Mouse (Mus musculus): ENCODE data around the gene Calr.

Calr gene

DNA sequence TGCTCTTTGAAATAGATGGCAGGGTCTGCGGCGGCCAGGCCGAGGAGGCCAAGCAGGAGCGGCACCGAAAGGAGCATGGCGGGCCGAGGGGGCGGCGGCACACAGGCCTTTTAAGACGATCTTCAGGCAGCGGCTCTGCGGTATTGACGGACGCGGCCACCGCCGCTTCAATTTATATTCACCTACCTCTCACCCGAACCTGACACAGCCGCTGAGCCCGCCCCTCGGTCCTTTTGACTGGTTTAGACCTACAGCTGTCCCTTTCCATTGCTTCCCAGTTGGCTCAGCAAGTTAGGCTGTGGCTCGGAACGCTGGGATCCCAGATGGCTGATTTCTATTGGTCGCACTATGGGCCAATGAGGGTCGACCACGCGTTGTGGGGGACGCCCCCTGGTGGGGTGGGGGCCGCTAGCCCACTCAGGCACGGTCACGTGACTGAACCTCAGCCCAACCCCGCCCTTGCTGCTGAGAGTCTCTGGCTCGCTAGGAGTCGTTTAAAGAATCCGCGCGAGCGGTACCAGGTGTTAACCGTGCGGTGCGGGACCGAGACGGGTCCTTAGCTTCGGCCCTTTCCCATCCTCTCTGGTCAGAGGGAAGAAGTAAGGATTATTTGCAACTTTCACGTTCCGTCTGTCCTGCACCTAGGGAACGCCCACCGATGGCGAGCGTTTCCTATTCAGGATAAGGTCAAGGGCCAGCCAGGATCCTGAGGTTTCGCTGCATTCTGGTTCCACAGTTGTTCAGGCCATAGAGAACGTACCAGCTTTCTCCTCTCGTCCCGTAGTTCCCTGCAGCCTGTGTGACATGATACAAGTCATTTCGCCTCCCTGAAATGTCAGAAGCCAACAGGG, at the start of gene Calr:
TSS of gene Calr (minus strand) at position 213 of the 851 bp plus-strand sequence.
- in situ Hi-C loops (cut with MboI) = no loop called here

DNA sequence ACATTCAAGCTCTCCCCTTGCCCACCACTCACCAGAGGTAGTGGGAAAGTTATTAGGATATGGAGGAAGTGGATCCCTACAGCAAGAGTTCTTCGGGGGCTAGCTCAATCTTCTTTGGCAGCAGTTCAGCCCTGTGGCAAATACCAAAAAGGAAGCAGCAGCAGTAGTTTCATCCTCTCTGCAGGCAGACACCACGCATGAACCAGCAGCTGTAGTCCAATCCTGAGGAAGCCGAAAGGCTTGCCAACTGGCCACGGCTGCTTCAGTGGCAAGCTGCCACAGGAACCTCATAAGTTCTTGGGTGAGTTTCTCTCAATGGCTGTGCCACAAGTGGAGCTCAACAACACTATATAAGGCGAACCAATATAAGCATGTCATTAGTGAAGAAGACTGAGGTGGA, 49.2 kb upstream of the Calr start:
- in situ Hi-C loops (cut with MboI) = no loop called here

DNA sequence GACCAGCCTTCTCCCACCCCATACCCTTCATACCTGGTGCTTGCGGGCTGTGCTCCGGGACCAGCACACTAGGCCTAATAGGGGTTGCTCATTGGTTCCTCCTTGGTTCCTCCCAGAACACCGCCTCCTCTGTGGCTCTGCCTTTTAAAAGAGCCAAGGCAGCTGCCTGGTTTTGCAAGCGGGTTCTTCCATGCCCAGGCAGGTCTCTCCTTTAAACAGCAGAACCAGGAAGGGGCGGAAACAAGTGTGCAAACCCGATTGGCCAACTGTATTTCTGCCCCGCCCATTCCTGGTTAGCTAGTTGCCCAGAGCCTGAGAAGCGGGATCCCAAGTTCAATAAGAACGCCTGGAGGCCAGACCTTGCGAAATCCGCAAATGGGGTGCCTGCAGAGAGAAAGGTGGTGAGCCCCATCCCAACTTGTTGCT, 47.0 kb upstream of the Calr start, which contains the start of gene Gcdh:
TSS of gene Gcdh (minus strand) at position 213 of the 426 bp plus-strand sequence.
- in situ Hi-C loops (cut with MboI) = no loop called here

DNA sequence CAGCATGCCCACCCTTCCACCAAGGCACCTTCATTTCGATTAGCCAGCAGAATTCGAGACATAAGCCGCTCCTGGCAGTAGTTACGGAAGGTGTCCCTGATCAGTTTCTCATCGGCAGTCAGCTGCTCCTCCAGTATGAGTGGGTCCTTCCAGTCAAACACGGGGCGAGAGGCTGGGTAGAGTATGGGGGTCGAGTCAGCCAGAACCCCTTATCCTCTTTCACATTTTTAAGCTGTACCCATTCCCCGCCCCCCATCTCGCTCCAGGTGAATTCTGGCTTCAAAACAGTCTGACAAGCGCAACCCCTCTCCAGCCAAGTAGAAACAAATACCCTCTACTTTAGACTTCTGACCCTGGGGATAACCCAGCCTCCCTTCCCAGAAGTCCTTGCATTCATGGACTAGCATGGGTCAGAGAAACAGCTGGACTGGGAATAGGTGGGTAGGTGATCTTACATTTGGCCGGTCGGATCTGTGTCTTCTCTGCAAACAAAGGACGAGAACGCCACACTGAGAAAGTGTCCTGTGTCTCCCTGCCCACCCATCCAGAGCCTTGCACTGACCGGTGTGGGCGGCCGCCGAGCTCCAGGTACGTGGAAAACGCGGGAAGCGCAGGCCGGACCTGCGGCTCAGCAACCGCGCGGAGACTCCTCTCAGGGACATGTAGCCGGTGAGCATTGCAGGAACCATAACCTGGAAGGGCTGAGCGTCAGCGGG, 46.4 kb upstream of the Calr start:
- in situ Hi-C loops (cut with MboI) = no loop called here

DNA sequence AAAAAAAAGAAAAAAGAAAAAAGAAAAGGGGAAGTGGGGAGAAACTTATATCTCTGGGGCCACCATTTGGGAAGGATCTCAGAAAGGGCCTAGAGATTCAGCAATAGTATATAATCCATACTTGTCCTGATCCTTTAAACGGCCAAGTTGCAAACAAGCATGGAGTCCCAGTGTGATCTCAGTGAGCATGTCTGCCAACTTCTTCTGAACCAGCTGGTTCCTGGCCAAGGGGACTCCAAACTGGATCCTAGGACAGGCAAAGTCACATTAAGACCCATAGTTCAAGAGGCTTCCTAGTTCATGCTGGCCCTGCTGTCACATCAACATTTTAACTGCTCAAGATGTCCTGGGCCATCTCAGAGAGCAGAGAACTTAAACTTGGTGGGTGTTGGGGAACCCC, 42.4 kb upstream of the Calr start:
- in situ Hi-C loops (cut with MboI) = no loop called here

DNA sequence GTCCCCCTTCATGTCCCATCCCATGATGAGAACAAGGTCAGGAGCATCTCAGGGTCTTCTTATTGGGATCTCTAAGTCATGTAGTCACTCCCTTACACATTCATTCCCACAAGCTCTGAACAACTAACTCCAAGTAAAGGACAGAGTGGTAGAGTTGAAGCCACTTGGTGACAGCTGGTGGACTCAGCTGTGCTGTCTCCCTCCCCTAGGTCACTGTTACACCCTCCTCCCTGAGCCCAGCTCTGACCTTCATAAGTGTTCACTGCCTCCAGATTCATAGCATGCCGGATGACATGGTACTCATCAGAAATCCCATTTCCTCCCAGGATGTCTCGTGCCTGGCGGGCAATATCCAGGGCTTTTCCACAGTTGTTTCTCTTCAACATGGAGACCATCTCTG, 41.5 kb upstream of the Calr start:
- in situ Hi-C loops (cut with MboI) = no loop called here

DNA sequence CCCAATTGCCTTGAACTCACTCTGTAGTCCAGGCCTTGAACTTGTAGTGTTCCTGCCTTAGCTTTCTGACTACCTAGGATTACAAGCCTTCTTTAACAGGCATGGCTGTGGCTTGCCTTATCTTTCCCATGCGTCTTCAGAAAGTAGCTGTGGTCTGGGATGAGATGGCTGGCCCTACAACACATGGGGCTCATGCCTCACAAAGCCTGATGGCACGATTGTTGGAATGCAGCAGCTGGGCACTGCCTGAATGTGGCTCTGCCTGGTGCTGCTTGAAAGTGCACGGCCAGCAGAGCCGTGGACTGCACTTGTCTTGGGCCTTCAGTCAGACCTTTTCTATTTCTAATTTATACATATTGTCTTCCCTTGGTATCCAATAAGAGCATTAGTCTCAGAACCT, 38.0 kb upstream of the Calr start:
- in situ Hi-C loops (cut with MboI) = no loop called here

DNA sequence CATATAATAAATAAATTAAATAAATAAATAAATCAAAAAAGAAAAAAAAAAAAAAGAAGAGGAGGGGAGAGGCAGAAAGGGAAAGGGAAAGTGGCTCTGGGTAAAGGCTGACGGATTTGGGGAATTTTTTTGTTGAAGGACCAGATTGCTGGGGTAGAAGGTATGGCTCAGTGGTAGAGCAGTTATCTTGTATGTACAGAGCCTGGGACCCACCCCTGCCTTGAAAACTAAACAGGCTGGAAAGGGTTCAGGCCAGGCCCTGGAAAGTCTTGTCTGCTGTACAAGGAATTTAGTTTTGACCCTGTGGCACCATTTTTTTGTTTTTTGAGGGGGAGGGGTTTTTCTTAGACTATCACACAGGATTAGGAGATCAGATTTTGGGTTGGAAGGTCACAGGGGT, 32.2 kb upstream of the Calr start:
- in situ Hi-C loops (cut with MboI) = no loop called here

DNA sequence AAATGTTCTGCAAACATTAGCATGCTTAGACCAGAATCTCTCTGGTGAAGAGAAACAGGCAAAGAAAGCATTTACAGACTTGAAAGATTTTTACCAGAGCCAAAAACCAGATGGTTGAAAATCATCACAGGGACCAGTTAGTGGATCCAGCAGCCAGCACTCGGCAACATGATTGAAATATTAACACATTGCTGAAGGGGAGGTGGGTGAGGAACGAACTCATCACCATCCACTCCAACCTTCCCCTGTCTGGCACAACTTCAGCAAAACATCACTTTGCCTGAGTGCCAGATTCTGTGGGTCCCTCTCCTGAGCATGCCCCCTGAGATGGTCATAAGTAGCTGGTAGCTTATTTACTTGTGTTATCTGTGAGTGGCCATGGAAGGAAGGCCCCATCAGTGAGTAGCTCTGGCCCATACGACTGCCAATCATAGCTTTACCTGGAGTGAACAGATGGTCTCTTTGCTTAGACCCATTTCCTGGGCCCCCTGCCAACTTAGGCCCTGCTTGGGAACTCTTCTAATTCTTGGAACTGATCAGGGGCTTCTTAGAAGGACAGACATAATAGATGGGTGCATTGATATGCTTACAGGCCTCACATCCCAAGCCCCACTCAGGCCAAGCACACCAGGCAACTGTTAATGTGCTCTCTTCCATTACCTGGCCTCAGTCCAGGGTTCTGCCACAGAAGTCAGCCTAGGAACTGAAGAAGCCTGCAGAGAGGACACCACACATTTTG, 30.7 kb upstream of the Calr start:
- in situ Hi-C loops (cut with MboI) = no loop called here

DNA sequence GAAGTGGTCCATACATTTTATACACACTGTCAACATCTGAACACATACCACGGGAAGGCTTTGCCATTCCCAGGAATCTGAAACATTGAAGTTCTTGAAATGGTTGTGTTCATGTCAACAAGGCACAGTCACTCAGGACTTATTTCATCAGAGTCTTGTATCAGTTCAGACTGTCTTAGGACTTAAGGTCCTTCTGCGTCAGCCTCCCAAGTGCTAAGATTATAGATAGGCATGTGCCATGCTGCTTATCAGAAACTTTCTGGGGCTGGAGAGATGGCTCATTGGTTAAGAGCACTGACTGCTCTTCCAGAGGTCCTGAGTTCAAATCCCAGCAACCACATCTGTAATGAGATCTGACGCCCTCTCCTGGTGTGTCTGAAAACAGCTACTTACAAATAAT, 27.6 kb upstream of the Calr start:
- in situ Hi-C loops (cut with MboI) = no loop called here

DNA sequence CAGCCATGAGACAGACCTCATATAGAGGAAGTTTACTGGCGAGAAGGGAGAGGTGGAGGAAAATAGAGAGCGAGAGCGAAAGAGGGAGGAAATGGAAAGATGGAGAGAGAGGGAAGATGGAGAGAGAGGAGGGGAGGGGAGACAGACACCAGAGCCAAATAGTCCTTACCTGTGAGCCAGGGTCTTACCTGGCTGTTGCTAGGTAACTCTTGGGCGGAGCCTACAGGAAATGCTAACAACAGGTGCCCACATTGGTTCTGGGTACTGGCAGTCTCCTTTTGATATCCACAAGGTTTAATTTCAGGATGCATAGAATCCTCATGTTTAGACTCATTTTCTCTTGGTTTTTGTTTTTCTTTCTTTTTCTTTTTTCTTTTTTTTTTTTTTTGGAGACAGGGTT, 26.3 kb upstream of the Calr start:
- in situ Hi-C loops (cut with MboI) = no loop called here

DNA sequence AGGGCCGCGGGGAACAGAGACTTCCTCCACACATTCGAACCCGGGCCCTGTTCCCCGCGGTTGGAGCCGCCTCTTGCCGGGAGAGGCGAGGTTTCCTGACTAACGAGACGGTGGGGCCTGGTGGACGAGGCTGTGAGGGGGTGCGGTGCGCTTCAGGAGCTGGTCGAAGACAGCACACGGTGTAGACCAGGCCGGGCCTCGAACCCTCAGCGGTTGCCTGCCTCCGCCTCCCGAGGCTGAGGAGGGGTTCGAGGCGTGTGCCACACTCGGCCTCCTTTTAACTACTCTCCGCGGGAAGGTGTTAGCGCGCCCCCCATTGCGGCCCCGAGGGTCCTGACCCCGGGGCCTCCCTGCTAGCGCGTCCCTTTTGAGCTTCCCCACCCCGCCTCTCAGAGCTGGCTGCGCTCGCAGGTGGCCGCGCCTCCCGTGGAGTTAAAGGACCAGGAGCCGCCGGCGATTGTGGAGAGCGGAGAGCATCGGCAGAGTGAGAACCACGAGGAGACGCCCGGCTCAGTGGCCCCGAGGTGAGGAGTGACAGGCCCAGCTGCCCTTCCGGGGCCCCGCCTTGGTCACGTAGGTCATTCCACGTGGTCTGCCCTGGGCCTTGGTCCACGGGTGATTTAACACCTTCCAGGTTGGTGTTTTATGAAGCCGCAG, 25.7 kb upstream of the Calr start:
- in situ Hi-C loops (cut with MboI) = no loop called here

DNA sequence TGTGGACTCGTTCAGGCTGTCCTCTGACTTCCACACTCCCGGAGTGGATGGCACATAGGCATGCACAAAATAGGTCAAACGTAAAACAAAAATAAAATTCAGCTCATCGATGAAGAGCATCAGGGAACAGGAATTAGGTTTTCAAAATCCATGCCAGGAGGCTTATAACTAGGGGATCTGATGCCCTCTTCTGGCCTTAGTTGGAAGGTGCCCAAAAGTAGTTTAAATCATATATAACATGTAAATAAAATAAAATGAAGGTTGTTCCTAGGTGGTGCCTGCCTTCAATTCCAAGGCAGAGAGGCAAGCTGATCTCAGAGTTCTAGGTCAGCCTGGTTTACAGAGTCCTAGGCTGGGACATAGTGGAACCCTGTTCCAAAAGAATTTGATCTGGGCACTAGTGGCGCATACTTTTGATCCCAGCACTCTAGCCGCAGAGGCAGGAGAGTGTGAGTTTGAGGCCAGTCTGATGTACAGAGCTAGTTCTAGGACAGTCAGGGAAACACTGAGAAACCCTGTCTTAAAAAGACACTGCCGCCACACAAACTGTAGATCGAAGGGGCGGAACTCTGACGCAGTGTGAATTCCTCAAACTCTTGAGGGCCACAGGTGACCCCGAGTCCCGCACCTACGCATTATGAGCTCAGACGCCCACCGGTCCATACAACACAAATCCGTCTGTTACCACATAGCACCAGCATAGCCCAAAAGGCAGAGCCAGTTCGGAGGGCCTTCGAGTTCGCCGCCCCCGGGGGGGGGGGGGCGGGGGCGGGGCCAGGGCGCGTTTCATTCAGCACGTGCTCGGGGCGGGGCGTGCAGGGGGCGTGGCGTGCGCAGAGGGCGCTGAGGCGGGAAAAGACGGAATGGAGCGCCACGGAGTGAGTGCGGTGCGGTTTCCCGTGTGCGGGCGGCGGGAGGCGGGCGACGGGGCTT, 24.9 kb upstream of the Calr start, which contains the start of gene Syce2:
TSS of gene Syce2 (plus strand) at position 736 of the 933 bp plus-strand sequence.
- in situ Hi-C loops (cut with MboI) = no loop called here

DNA sequence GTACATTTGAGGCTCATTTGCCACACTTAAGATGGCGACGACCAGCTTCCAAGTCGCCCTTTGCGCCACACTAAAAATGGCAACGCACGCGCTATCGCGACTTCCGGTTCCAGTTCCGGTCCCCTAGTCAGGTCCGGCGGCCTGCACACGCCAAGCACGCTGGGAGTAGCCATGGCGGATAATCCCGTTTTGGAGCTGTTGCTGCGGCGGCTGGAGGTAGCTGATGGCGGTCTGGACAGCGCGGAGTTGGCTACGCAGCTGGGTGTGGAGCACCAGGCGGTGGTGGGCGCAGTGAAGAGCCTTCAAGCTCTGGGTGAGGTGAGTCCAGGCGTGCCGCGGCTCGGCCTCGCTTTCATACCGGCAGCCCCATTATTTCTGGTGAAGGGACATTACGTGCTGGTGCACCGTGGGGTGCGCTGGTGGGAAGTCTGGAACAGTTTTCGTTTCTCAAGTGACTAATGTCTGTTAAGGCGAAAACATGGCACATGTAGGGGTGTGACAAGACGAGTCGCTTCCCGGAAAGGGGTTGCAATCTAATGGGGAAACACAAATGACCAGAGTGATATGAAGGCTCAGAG, 10.2 kb upstream of the Calr start, which contains the start of gene Farsa:
TSS of gene Farsa (plus strand) at position 126 of the 578 bp plus-strand sequence.
- in situ Hi-C loops (cut with MboI) = no loop called here

DNA sequence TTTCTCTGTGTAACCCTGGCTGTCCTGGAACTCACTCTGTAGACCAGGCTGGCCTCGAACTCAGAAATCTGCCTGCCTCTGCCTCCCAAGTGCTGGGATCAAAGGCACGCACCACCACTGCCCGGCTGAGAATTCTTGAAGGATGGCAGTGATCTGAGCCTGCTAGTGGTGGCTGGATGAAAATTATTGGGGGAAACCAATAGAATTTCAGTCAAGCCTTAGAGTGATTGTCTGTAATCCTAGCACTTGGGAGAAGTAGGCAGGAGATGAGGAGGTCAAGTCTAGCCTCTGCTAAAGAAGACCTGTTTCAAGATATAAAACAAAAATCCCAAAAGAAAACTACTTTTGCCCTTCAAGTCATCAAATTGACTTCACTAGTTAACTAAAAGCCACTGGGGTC, 9.7 kb upstream of the Calr start:
- in situ Hi-C loops (cut with MboI) = no loop called here

DNA sequence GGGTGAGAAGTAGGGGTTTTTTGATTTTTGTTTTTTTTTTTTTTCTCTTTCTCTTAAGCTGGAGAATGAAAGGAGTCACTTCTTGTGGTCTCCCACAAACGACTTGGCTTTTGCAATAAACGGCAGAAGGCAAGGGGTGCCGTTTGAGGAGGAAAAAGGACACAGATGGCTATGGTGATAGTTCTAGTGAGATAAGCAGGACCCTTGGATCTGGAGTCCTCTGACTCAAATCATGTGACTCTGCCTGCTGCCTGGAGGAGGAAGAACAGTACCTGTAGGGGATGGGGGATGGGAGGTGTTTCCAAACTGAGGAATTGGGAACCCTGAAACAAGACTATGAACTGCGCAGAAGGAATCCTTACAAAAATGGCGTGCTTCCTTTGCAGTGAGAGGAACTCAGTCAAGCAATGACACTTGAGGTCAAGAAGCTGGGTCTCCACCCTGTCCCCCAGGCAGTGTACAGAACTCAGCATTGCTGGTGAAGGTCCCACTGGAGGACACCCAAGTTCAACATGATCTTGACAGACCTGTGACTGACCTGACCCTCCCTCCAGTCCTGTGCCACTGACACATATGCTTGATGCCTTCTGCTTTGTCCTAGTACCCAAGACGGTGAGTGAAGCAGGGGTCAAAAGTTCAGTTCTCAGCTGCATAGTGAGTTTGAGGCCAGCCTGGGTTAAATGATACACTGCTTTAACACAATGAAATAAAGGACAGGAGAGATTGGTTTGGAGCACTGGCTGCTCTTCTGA, 1.1 kb upstream of the Calr start:
- in situ Hi-C loops (cut with MboI) = no loop called here

DNA sequence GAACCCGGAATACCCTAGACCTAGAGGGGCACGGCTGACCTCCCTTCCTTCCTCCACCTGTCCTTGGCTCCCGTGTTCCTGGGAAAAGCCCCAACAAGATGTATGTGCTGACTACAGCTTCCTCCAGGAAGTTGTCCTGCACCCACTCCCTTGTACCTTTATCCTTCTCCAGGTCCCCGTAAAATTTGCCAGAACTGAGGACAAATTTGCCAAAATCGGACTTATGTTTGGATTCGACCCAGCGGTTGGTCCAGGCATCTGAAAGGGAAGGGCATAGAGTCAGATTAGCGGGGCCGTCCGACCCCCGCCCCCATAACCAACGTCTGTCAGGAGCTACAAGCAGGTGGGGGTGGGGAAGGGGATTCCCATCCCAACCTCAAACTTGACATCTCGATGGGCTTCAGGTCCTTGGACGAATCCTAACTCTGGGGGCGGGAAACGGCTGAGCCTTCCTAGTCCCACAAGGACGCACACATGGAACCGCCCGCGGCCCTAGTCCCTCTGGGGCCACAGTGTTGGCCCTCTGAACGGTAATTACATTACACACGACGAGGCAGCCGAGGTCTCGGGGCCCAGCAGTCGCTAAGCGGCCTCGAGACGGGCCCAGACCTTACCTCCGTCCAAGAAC, 526 bp downstream of the Calr start:
- in situ Hi-C loops (cut with MboI) = no loop called here

DNA sequence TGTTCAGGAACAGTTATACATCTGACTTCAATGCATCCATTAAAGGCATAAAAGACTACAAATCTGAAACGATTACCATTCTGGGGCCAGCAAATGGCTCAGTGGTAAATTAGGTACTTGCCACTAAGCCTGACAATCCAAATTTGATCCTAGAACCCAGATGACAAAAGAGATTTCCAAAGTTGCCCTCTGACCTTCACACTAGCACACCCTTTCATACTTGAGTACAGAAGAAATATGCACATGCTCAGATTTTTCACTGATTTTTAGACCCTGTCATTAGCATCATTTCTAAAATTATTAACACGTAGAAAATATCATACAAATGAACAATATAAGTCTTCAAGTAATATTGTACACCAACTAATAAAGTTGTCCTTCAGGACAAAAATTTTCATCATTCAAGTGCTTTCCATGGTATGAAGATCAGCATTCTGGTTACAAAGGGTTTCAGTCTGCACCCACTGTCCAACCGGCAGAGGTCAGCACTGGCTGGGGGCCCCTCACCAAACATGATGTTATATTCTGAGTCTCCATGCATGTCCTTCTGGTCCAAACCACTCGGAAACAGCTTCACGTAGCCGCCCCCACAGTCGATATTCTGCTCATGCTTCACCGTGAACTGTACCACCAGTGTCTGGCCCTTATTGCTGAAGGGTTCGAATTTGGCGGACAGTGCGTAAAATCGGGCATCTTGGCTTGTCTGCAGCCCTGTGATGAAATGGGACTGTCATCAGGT, 1.2 kb downstream of the Calr start:
- in situ Hi-C loops (cut with MboI) = no loop called here
